Mouse (Mus musculus) kidney, embryonic 15.5 days (tissue): ENCODE measurements around the gene March11. TPM values are rescaled to one million over a fixed set of nuclear protein-coding genes. Genes with fewer than 3 reads are reported as not detected.

ENCODE experiments used
- ATAC-seq: fragments of 200-750 bp; cut with Nextera tagmentation; replicated peaks from 2 replicates; pipeline ENCODE4 v1.8.0; 2017; ENCODE audit warnings: moderate TSS enrichment; ENCODE audit not compliant: low FRiP score
- H3K27ac ChIP-seq: fragments of 300-500 bp; sonication (generic); 2 replicates; pipeline ENCODE4 v1.5.1; 2015; ENCODE audit warnings: mild to moderate bottlenecking, inconsistent platforms
- H3K27me3 ChIP-seq: fragments of 300-500 bp; sonication (generic); 2 replicates; pipeline ENCODE4 v1.6.1; 2015; ENCODE audit warnings: inconsistent platforms
- H3K36me3 ChIP-seq: fragments of 300-500 bp; sonication (generic); 2 replicates; pipeline ENCODE4 v1.6.1; 2015; ENCODE audit warnings: inconsistent platforms
- H3K4me1 ChIP-seq: fragments of 300-500 bp; sonication (generic); 2 replicates; pipeline ENCODE4 v1.6.1; 2015; ENCODE audit warnings: inconsistent platforms
- H3K4me2 ChIP-seq: fragments of 300-500 bp; sonication (generic); 2 replicates; pipeline ENCODE4 v1.6.1; 2015; ENCODE audit warnings: moderate library complexity, mild to moderate bottlenecking, inconsistent platforms
- H3K4me3 ChIP-seq: fragments of 300-500 bp; sonication (generic); replicated peaks from 2 replicates; pipeline ENCODE4 v1.5.1; 2015; ENCODE audit warnings: mild to moderate bottlenecking, inconsistent platforms
- H3K9ac ChIP-seq: fragments of 300-500 bp; sonication (generic); 2 replicates; pipeline ENCODE4 v1.6.1; 2015; ENCODE audit warnings: mild to moderate bottlenecking, inconsistent platforms
- H3K9me3 ChIP-seq: fragments of 300-500 bp; sonication (generic); replicated peaks from 2 replicates; pipeline ENCODE4 v1.6.1; 2016; ENCODE audit warnings: inconsistent platforms
- WGBS: fragments of 180-500 bp; shearing (Covaris S2); methylation state at CpG from one replicate; pipeline ENCODE4 v1.1.7; 2015; ENCODE audit warnings: mixed read lengths; 5-methylcytosine and 5-hydroxymethylcytosine counted together
- polyA plus RNA-seq: library from polyadenylated mRNA; unstranded; fragments of >200 nt; fragmentation: Nextera tagmentation; extraction: Ambion mirVana; gene quantifications from 2 replicates; pipeline ENCODE4 v1.2.1, GENCODE M21; 2015

March11 gene
- polyA plus RNA-seq, 1 experiment from 2014 or later, result 0.51 TPM

GRCm38 (mm10) chr15:26374946-26375345, 66.1 kb downstream of the March11 start:
- ATAC-seq, result no peak
- H3K27ac ChIP-seq, result no peak overlapping the region
- no peaks in the 10 kb centered on the region for H3K9me3 ChIP-seq
- H3K9ac ChIP-seq, result no peak overlapping the region
- no peaks in the 10 kb centered on the region for H3K36me3 ChIP-seq
- no peaks in the 10 kb centered on the region for H3K27me3 ChIP-seq
- H3K4me1 ChIP-seq, result no peaks in the 10 kb centered on the region
- H3K4me3 ChIP-seq, result no peak overlapping the region
- no peak overlapping the region for H3K4me2 ChIP-seq
- WGBS, result 82% methylated on average over 3 of the region's 3 CpGs

GRCm38 (mm10) chr15:26377355-26377754, 68.5 kb downstream of the March11 start:
- H3K4me3 ChIP-seq, result no peak overlapping the region
- no peaks in the 10 kb centered on the region for H3K36me3 ChIP-seq
- no peaks in the 10 kb centered on the region for H3K27me3 ChIP-seq
- no peak overlapping the region for H3K4me2 ChIP-seq
- no peak overlapping the region for H3K9ac ChIP-seq
- H3K27ac ChIP-seq, result no peak overlapping the region
- no peaks in the 10 kb centered on the region for H3K9me3 ChIP-seq
- no peak for ATAC-seq
- no peaks in the 10 kb centered on the region for H3K4me1 ChIP-seq
- WGBS, result 56% methylated on average over 2 of the region's 2 CpGs

GRCm38 (mm10) chr15:26378879-26379278, 70.0 kb downstream of the March11 start:
- WGBS, result 67% methylated on average over 4 of the region's 4 CpGs
- Histone ChIP-seq H3K4me2 (no peak overlapping the region), H3K9me3 (no peaks in the 10 kb centered on the region), H3K4me1 (no peaks in the 10 kb centered on the region), H3K27me3 (no peaks in the 10 kb centered on the region), H3K4me3 (no peak overlapping the region), H3K36me3 (no peaks in the 10 kb centered on the region), H3K27ac (no peak overlapping the region), H3K9ac (no peak overlapping the region)
- ATAC-seq, result no peak

GRCm38 (mm10) chr15:26379831-26380230, 71.0 kb downstream of the March11 start:
- Histone ChIP-seq H3K4me2 (no peak overlapping the region), H3K27ac (no peak overlapping the region), H3K27me3 (no peaks in the 10 kb centered on the region), H3K4me3 (no peak overlapping the region), H3K9me3 (no peaks in the 10 kb centered on the region), H3K36me3 (no peaks in the 10 kb centered on the region), H3K4me1 (no peaks in the 10 kb centered on the region), H3K9ac (no peak overlapping the region)
- ATAC-seq, result no peak
- WGBS, result 67% methylated on average over 3 of the region's 3 CpGs

- Histone ChIP-seq H3K4me1 (no peaks in the 10 kb centered on the region), H3K4me2 (no peak overlapping the region), H3K9me3 (no peaks in the 10 kb centered on the region), H3K36me3 (no peaks in the 10 kb centered on the region), H3K27me3 (no peaks in the 10 kb centered on the region), H3K9ac (no peak overlapping the region), H3K27ac (no peak overlapping the region), H3K4me3 (no peak overlapping the region)
- no peak for ATAC-seq
- WGBS, result 77% methylated on average over 1 of the region's 1 CpGs
Observed at GRCm38 (mm10) chr15:26380844-26381243, 72.0 kb downstream of the March11 start.

- Histone ChIP-seq H3K36me3 (no peaks in the 10 kb centered on the region), H3K4me2 (no peak overlapping the region), H3K27me3 (no peaks in the 10 kb centered on the region), H3K9ac (no peak overlapping the region), H3K4me1 (no peaks in the 10 kb centered on the region), H3K4me3 (no peak overlapping the region), H3K27ac (no peak overlapping the region), H3K9me3 (no peaks in the 10 kb centered on the region)
- ATAC-seq, result no peak
- WGBS, result 81% methylated on average over 9 of the region's 9 CpGs
Observed at GRCm38 (mm10) chr15:26390001-26390400, 81.2 kb downstream of the March11 start.

GRCm38 (mm10) chr15:26396556-26396955, 87.7 kb downstream of the March11 start:
- H3K4me1 ChIP-seq, result no peaks in the 10 kb centered on the region
- no peaks in the 10 kb centered on the region for H3K9me3 ChIP-seq
- no peak for ATAC-seq
- H3K4me3 ChIP-seq, result no peak overlapping the region
- no peaks in the 10 kb centered on the region for H3K27me3 ChIP-seq
- no peak overlapping the region for H3K27ac ChIP-seq
- no peak overlapping the region for H3K4me2 ChIP-seq
- no peak overlapping the region for H3K9ac ChIP-seq
- 91% methylated on average over 2 of the region's 2 CpGs for WGBS
- no peaks in the 10 kb centered on the region for H3K36me3 ChIP-seq

- Histone ChIP-seq H3K4me1 (no peaks in the 10 kb centered on the region), H3K4me3 (no peak overlapping the region), H3K4me2 (no peak overlapping the region), H3K27ac (no peak overlapping the region), H3K36me3 (no peaks in the 10 kb centered on the region), H3K27me3 (no peaks in the 10 kb centered on the region), H3K9ac (no peak overlapping the region), H3K9me3 (no peaks in the 10 kb centered on the region)
- WGBS, result 80% methylated on average over 3 of the region's 3 CpGs
- no peak for ATAC-seq
Observed at GRCm38 (mm10) chr15:26425284-26425683, 116.4 kb downstream of the March11 start.

- Histone ChIP-seq H3K9ac (no peak overlapping the region), H3K36me3 (no peaks in the 10 kb centered on the region), H3K4me2 (no peak overlapping the region), H3K4me1 (no peaks in the 10 kb centered on the region), H3K9me3 (no peaks in the 10 kb centered on the region), H3K4me3 (no peak overlapping the region), H3K27ac (no peak overlapping the region), H3K27me3 (no peaks in the 10 kb centered on the region)
- no peak for ATAC-seq
Observed at GRCm38 (mm10) chr15:26426231-26426630, 117.4 kb downstream of the March11 start.

- H3K4me2 ChIP-seq, result no peak overlapping the region
- no peak overlapping the region for H3K9ac ChIP-seq
- no peaks in the 10 kb centered on the region for H3K36me3 ChIP-seq
- no peak for ATAC-seq
- H3K4me1 ChIP-seq, result no peaks in the 10 kb centered on the region
- H3K27ac ChIP-seq, result no peak overlapping the region
- 76% methylated on average over 2 of the region's 2 CpGs for WGBS
- no peaks in the 10 kb centered on the region for H3K9me3 ChIP-seq
- H3K4me3 ChIP-seq, result no peak overlapping the region
- no peaks in the 10 kb centered on the region for H3K27me3 ChIP-seq
Observed at GRCm38 (mm10) chr15:26430565-26430964, 121.7 kb downstream of the March11 start.

- ATAC-seq, result no peak
- H3K9ac ChIP-seq, result no peak overlapping the region
- no peak overlapping the region for H3K4me3 ChIP-seq
- no peaks in the 10 kb centered on the region for H3K4me1 ChIP-seq
- no peaks in the 10 kb centered on the region for H3K27me3 ChIP-seq
- H3K27ac ChIP-seq, result no peak overlapping the region
- H3K9me3 ChIP-seq, result no peaks in the 10 kb centered on the region
- H3K4me2 ChIP-seq, result no peak overlapping the region
- no peaks in the 10 kb centered on the region for H3K36me3 ChIP-seq
- 74% methylated on average over 2 of the region's 2 CpGs for WGBS
Observed at GRCm38 (mm10) chr15:26432676-26433075, 123.8 kb downstream of the March11 start.

GRCm38 (mm10) chr15:26435725-26436124, 126.9 kb downstream of the March11 start:
- Histone ChIP-seq H3K9ac (no peak overlapping the region), H3K4me1 (no peaks in the 10 kb centered on the region), H3K27ac (no peak overlapping the region), H3K9me3 (no peaks in the 10 kb centered on the region), H3K4me2 (no peak overlapping the region), H3K36me3 (no peaks in the 10 kb centered on the region), H3K27me3 (no peaks in the 10 kb centered on the region), H3K4me3 (no peak overlapping the region)
- 80% methylated on average over 7 of the region's 7 CpGs for WGBS
- ATAC-seq, result no peak

- no peak overlapping the region for H3K27ac ChIP-seq
- no peak overlapping the region for H3K4me3 ChIP-seq
- H3K4me2 ChIP-seq, result no peak overlapping the region
- 52% methylated on average over 2 of the region's 2 CpGs for WGBS
- no peak for ATAC-seq
- H3K9me3 ChIP-seq, result no peaks in the 10 kb centered on the region
- H3K27me3 ChIP-seq, result no peaks in the 10 kb centered on the region
- H3K4me1 ChIP-seq, result no peaks in the 10 kb centered on the region
- H3K9ac ChIP-seq, result no peak overlapping the region
- no peaks in the 10 kb centered on the region for H3K36me3 ChIP-seq
Observed at GRCm38 (mm10) chr15:26437113-26437512, 128.3 kb downstream of the March11 start.
